In the genomic region with DNA sequence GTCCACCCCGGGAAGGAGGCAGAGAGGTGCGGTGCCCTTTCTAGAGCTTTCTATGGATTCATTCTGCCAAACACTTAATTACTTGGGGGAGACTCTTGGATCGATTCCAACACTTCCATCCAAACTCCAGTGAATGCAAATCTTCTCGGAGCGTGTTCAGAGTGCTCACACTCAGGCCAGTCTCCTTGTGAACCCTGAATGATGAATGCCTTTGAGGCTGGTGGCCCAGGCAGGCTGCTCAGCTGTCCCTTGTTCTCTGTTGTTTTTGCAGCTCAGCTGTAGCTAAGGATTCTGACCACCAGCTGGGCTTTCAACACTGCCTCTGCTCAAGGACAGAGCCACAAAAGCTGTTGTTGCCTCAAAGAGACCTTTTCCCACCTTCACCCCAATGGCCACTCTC, we compare ENCODE assay signal across 21 mouse cellular contexts.
A peak's percentile ranks its signal among the peaks of the same experiment; 100 is the strongest.
DNase-seq lines count a peak whose midpoint lies in the region; ATAC-seq and TF ChIP-seq lines count a peak whose summit lies in the region.
"Had no signal": no experiment of that assay in that cellular context is flagged by ENCODE, and none has a peak within 500 bp of the region (broad histone marks: within the 10 kb centered on the region; RNA-seq: fewer than 3 reads in every experiment).

No protein-coding gene starts in this region.

- TF ChIP-seq EP300 in heart, adult 2 months (IDR thresholded peaks at IDR 0.05; ENCODE audit: insufficient read depth, low read depth, low read length) = no peak

- TF ChIP-seq CTCF in heart, adult 2 months (IDR thresholded peaks at IDR 0.05) = no peak

- H3K9me3 ChIP-seq in heart, embryonic 10.5 days = no peaks in the 10 kb centered on the region
- H3K9me3 ChIP-seq in lung, embryonic 16.5 days (ENCODE audit: control insufficient read depth, low read length) = no peaks in the 10 kb centered on the region
- H3K9me3 ChIP-seq in forebrain, embryonic 16.5 days (ENCODE audit: control insufficient read depth, low read length) = no peaks in the 10 kb centered on the region
- H3K9me3 ChIP-seq: embryonic facial prominence, embryonic 10.5 days; kidney, embryonic 15.5 days; neural tube, embryonic 13.5 days had no signal

- no peak for DNase-seq in heart, embryonic 10.5 days (ENCODE audit: low spot score)
- no peak for DNase-seq in heart, adult 2 months
- DNase-seq in layer of hippocampus, adult 9-11 months = peak; percentile 22
- DNase-seq in layer of hippocampus, postnatal 36 days = no peak
- no peak for DNase-seq in lung, postnatal 25 days (ENCODE audit: low spot score)
- DNase-seq: adrenal gland, postnatal 36 days; cerebellum, adult 2 months; cerebellum, postnatal 36 days; gastrocnemius, adult 2 months; heart, postnatal 36 days; left cerebral cortex, postnatal 4 days; right cerebral cortex, postnatal 4 days; thymus, adult 2 months had no signal

- H3K27ac ChIP-seq in heart, embryonic 10.5 days = peak overlapping the region; percentile 23; the same call in 1 of the 2 replicates
- H3K27ac ChIP-seq in heart, adult 2 months = no peak overlapping the region
- H3K27ac ChIP-seq in lung, embryonic 16.5 days (ENCODE audit: low read length) = no peak overlapping the region
- no peak overlapping the region for H3K27ac ChIP-seq in forebrain, embryonic 16.5 days (ENCODE audit: low read length)
- H3K27ac ChIP-seq: embryonic facial prominence, embryonic 10.5 days; gastrocnemius, adult 2 months; kidney, embryonic 15.5 days; neural tube, embryonic 13.5 days had no signal

- peak; percentile 73 for ATAC-seq in lung, embryonic 16.5 days (ENCODE audit: low read depth)
- peak; percentile 77 for ATAC-seq in forebrain, embryonic 16.5 days
- no peak for ATAC-seq in inflammation-experienced regulatory T-cells, adult 6 months
- ATAC-seq: intestine, embryonic 16.5 days had no signal

- no peak overlapping the region for H3K4me3 ChIP-seq in heart, embryonic 10.5 days
- H3K4me3 ChIP-seq in heart, adult 2 months = no peak overlapping the region
- H3K4me3 ChIP-seq in lung, embryonic 16.5 days (ENCODE audit: low read length) = no peak overlapping the region
- H3K4me3 ChIP-seq in forebrain, embryonic 16.5 days (replicated peaks; ENCODE audit: low read length) = no peak overlapping the region
- H3K4me3 ChIP-seq: embryonic facial prominence, embryonic 10.5 days; gastrocnemius, adult 2 months; kidney, embryonic 15.5 days; neural tube, embryonic 13.5 days had no signal

- H3K4me1 ChIP-seq in heart, embryonic 10.5 days = peaks cover 34% of the 10 kb centered on the region
- no peaks in the 10 kb centered on the region for H3K4me1 ChIP-seq in heart, adult 2 months (ENCODE audit: control insufficient read depth, insufficient read depth, low read length)
- peaks cover 7% of the 10 kb centered on the region for H3K4me1 ChIP-seq in lung, embryonic 16.5 days (replicated peaks; ENCODE audit: control insufficient read depth, insufficient read depth, low read length)
- H3K4me1 ChIP-seq in forebrain, embryonic 16.5 days (replicated peaks; ENCODE audit: control insufficient read depth, insufficient read depth, low read length) = peaks cover 6% of the 10 kb centered on the region
- H3K4me1 ChIP-seq: embryonic facial prominence, embryonic 10.5 days; kidney, embryonic 15.5 days had no signal

- no peaks in the 10 kb centered on the region for H3K36me3 ChIP-seq in heart, embryonic 10.5 days
- H3K36me3 ChIP-seq in heart, adult 2 months (ENCODE audit: control insufficient read depth, insufficient read depth, low read length) = no peaks in the 10 kb centered on the region
- no peaks in the 10 kb centered on the region for H3K36me3 ChIP-seq in lung, embryonic 16.5 days (ENCODE audit: control insufficient read depth, insufficient read depth, low read length)
- H3K36me3 ChIP-seq in forebrain, embryonic 16.5 days (ENCODE audit: control insufficient read depth, insufficient read depth) = no peaks in the 10 kb centered on the region
- H3K36me3 ChIP-seq: embryonic facial prominence, embryonic 10.5 days; kidney, embryonic 15.5 days; neural tube, embryonic 13.5 days had no signal

- no peaks in the 10 kb centered on the region for H3K79me2 ChIP-seq in heart, adult 2 months (replicated peaks; ENCODE audit: control insufficient read depth, insufficient read depth, low read length)

- intact Hi-C loops in heart, adult 2 months (cut with DNase I) = no loop called here

- H3K4me2 ChIP-seq in lung, embryonic 16.5 days (ENCODE audit: low read depth, low read length) = no peak overlapping the region
- no peak overlapping the region for H3K4me2 ChIP-seq in forebrain, embryonic 16.5 days (ENCODE audit: low read length)
- H3K4me2 ChIP-seq: kidney, embryonic 15.5 days; midbrain, embryonic 11.5 days; neural tube, embryonic 13.5 days had no signal

- no peak overlapping the region for H3K9ac ChIP-seq in heart, adult 2 months (ENCODE audit: low read depth, low read length)
- H3K9ac ChIP-seq in lung, embryonic 16.5 days (ENCODE audit: low read length) = no peak overlapping the region
- H3K9ac ChIP-seq in forebrain, embryonic 16.5 days (replicated peaks; ENCODE audit: low read depth, low read length) = no peak overlapping the region
- H3K9ac ChIP-seq: kidney, embryonic 15.5 days; neural tube, embryonic 13.5 days had no signal

- WGBS in heart, embryonic 10.5 days = 74% methylated on average over 5 of the region's 5 CpGs
- 64% methylated on average over 5 of the region's 5 CpGs for whole genome bisulfite sequencing in heart, adult 2 months
- 44% methylated on average over 5 of the region's 5 CpGs for WGBS in lung, embryonic 16.5 days
- WGBS in forebrain, embryonic 16.5 days = 8% methylated on average over 5 of the region's 5 CpGs

- TF ChIP-seq POLR2A in heart, adult 2 months (IDR thresholded peaks at IDR 0.05; ENCODE audit: insufficient read depth, low read depth, low read length) = no peak

- peaks cover 25% of the 10 kb centered on the region for H3K27me3 ChIP-seq in heart, embryonic 10.5 days (ENCODE audit: insufficient read depth, poor library complexity, severe bottlenecking)
- H3K27me3 ChIP-seq in heart, adult 2 months (ENCODE audit: control insufficient read depth, insufficient read depth, low read length) = no peaks in the 10 kb centered on the region
- H3K27me3 ChIP-seq in lung, embryonic 16.5 days (ENCODE audit: control insufficient read depth, insufficient read depth, low read depth, low read length) = no peaks in the 10 kb centered on the region
- no peaks in the 10 kb centered on the region for H3K27me3 ChIP-seq in forebrain, embryonic 16.5 days (replicated peaks; ENCODE audit: control insufficient read depth, insufficient read depth, low read length)
- H3K27me3 ChIP-seq: kidney, embryonic 15.5 days; neural tube, embryonic 13.5 days had no signal
